Mouse (Mus musculus): ENCODE measurements at regions not wholly inside any gene's neighbourhood (a gene's known extent, or its start where the extent isn't known, plus 50 kb on each side); places are given as distances from the start of the nearest gene placed in this dataset.

- no peaks in the 10 kb centered on the region for H3K27me3 ChIP-seq (ENCODE audit: low read depth, poor library complexity, severe bottlenecking)
- H3K36me3 ChIP-seq = no peaks in the 10 kb centered on the region
- DNase-seq (ENCODE audit: low spot score) = no peak
- H3K27ac ChIP-seq (replicated peaks) = no peak overlapping the region
- WGBS = 82% methylated on average over 9 of the region's 9 CpGs
- H3K4me1 ChIP-seq = peaks cover 9% of the 10 kb centered on the region
- H3K4me3 ChIP-seq = no peak overlapping the region
- no peaks in the 10 kb centered on the region for H3K9me3 ChIP-seq (replicated peaks)
These were observed 112.9 kb upstream of the Tmem189 start for GRCm38 (mm10) chr2:167802494-167802893.

GRCm38 (mm10) chr2:167801389-167801788 lies 111.8 kb upstream of the Tmem189 start:
- peaks cover 9% of the 10 kb centered on the region for H3K4me1 ChIP-seq
- H3K36me3 ChIP-seq = no peaks in the 10 kb centered on the region
- WGBS = 86% methylated on average over 10 of the region's 10 CpGs
- H3K9me3 ChIP-seq (replicated peaks) = no peaks in the 10 kb centered on the region
- no peak for DNase-seq (ENCODE audit: low spot score)
- no peak overlapping the region for H3K4me3 ChIP-seq
- H3K27me3 ChIP-seq (ENCODE audit: low read depth, poor library complexity, severe bottlenecking) = no peaks in the 10 kb centered on the region
- peak overlapping the region; percentile 59; the same call in 1 of the 2 replicates for H3K27ac ChIP-seq (replicated peaks)

GRCm38 (mm10) chr2:167800648-167801245 lies 111.1 kb upstream of the Tmem189 start:
- 74% methylated on average over 11 of the region's 11 CpGs for WGBS
- no peak for DNase-seq (ENCODE audit: low spot score)
- peak overlapping the region; percentile 59 for H3K27ac ChIP-seq (replicated peaks)
- no peak overlapping the region for H3K4me3 ChIP-seq
- no peaks in the 10 kb centered on the region for H3K27me3 ChIP-seq (ENCODE audit: low read depth, poor library complexity, severe bottlenecking)
- H3K36me3 ChIP-seq = no peaks in the 10 kb centered on the region
- no peaks in the 10 kb centered on the region for H3K9me3 ChIP-seq (replicated peaks)
- peaks cover 9% of the 10 kb centered on the region for H3K4me1 ChIP-seq

DNA sequence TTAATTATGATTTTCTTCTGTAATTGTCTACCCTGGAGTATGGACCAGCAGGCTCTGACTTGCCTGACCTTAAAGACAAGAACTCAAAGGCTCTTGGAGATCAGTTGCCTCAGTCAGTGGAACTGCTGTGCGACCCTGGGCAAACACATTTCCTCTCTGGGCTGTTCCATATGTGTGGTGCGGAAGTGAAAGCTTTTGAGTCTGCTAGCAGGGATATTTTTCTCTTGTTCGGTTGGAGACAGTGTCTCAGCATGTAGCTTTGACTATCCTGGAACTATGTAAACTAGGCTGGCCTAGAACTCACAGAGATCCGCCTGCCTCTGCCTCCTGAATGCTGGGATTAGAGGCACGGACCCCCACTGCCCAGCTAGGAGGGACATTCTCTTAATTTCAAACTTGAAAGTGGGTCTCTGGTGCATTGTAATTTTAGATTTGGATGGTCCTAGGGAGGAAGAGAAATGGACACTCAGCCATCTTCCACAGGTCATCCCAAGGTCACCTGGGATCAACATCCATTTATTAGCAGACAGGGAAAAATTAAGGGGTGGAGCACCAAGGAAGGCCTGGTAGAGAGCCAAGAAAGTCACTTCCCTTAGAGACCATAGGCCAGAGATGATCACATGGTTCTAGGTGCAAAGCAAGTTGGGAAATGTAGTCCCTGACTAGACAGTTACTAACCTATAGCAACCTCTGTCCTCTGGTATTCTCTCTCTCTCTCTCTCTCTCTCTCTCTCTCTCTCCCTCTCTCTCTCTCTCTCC lies 110.2 kb upstream of the Tmem189 start:
- 91% methylated on average over 5 of the region's 5 CpGs for WGBS
- H3K9me3 ChIP-seq (replicated peaks) = no peaks in the 10 kb centered on the region
- no peaks in the 10 kb centered on the region for H3K36me3 ChIP-seq
- H3K27me3 ChIP-seq (ENCODE audit: low read depth, poor library complexity, severe bottlenecking) = no peaks in the 10 kb centered on the region
- no peak overlapping the region for H3K4me3 ChIP-seq
- no peak for DNase-seq (ENCODE audit: low spot score)
- peaks cover 9% of the 10 kb centered on the region for H3K4me1 ChIP-seq
- H3K27ac ChIP-seq (replicated peaks) = peak overlapping the region; percentile 59; the same call in 1 of the 2 replicates

- H3K27ac ChIP-seq (replicated peaks) = no peak overlapping the region
- H3K9me3 ChIP-seq (replicated peaks) = no peaks in the 10 kb centered on the region
- H3K36me3 ChIP-seq = no peaks in the 10 kb centered on the region
- no peaks in the 10 kb centered on the region for H3K27me3 ChIP-seq (ENCODE audit: low read depth, poor library complexity, severe bottlenecking)
- 92% methylated on average over 9 of the region's 9 CpGs for WGBS
- peaks cover 9% of the 10 kb centered on the region for H3K4me1 ChIP-seq
- H3K4me3 ChIP-seq = no peak overlapping the region
- no peak for DNase-seq (ENCODE audit: low spot score)
These were observed 109.4 kb upstream of the Tmem189 start for GRCm38 (mm10) chr2:167798969-167799513.

DNA sequence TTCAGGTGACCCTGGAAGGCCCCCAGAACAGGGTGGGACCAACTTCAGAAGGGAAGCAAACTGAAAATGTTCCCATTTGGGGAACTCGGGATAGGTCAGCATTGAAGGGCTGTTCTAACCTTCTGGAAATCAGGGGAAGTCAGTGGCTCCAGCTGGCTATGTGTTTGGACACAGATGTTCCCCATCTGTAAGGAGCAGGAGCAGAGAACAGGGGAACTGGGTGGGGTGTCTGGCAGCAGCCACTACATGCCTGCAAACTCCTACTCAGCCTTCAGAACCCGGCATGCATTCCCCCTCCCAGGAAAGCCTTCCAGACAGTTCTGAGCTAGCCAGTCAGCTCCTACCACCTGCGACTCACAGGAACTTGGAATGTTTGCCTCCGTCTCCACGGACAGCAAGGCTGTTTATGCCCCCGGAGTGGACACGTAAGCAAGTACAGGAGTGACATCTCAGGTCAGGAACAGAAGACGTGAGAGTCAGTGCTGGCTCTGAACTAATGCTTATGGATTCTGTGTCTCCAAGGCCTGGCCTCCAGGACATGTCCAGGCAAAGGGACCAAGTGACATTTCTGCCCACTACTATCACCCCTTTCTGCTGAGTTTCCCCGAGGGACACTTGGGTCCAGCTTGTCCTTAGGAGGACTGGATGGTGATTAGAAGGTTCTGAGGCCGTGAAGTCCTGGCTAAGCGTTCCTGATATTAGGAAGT lies 108.6 kb upstream of the Tmem189 start:
- Histone ChIP-seq H3K4me3 (no peak overlapping the region), H3K27me3 (ENCODE audit: low read depth, poor library complexity, severe bottlenecking) (no peaks in the 10 kb centered on the region), H3K4me1 (peaks cover 9% of the 10 kb centered on the region), H3K9me3 (replicated peaks) (no peaks in the 10 kb centered on the region), H3K27ac (replicated peaks) (no peak overlapping the region), H3K36me3 (no peaks in the 10 kb centered on the region)
- WGBS = 87% methylated on average over 11 of the region's 11 CpGs
- DNase-seq (ENCODE audit: low spot score) = no peak

GRCm38 (mm10) chr2:167795491-167795890 lies 105.9 kb upstream of the Tmem189 start:
- no peak overlapping the region for H3K27ac ChIP-seq (replicated peaks)
- no peak for DNase-seq (ENCODE audit: low spot score)

GRCm38 (mm10) chr2:167793916-167794315 lies 104.3 kb upstream of the Tmem189 start:
- no peak overlapping the region for H3K4me3 ChIP-seq
- peaks cover 4% of the 10 kb centered on the region; the same call in 1 of the 2 replicates for H3K4me1 ChIP-seq
- H3K27me3 ChIP-seq (ENCODE audit: low read depth, poor library complexity, severe bottlenecking) = no peaks in the 10 kb centered on the region
- no peak overlapping the region for H3K27ac ChIP-seq (replicated peaks)
- no peaks in the 10 kb centered on the region for H3K9me3 ChIP-seq (replicated peaks)
- 86% methylated on average over 2 of the region's 2 CpGs for WGBS
- DNase-seq (ENCODE audit: low spot score) = no peak
- H3K36me3 ChIP-seq = no peaks in the 10 kb centered on the region

More at GRCm38 (mm10) chr2:167795491-167795890, 105.9 kb upstream of the Tmem189 start:
- Histone ChIP-seq H3K4me3 (no peak overlapping the region), H3K36me3 (no peaks in the 10 kb centered on the region), H3K4me1 (peaks cover 6% of the 10 kb centered on the region), H3K9me3 (replicated peaks) (no peaks in the 10 kb centered on the region), H3K27me3 (ENCODE audit: low read depth, poor library complexity, severe bottlenecking) (no peaks in the 10 kb centered on the region)
- WGBS = 81% methylated on average over 7 of the region's 7 CpGs

DNA sequence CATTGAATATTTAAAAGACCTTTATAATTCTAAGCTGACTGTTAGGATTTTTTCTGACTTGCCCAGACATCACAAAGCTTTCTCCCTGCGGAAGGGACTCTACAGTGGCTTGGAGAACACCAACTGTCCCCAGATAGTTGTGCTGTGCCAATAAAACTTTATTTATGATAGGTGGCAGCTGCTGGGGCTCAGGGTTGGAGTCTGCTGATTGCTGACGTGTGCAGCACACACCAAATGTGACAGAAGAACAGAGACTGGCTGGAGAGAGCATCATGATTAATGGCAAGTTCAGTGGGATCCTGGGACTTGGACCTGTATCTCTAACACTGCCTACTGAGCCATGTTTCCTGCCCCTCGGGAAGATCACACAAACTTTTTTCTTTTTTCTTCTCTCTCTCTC lies 103.1 kb upstream of the Tmem189 start:
- Histone ChIP-seq H3K36me3 (no peaks in the 10 kb centered on the region), H3K27me3 (ENCODE audit: low read depth, poor library complexity, severe bottlenecking) (no peaks in the 10 kb centered on the region), H3K4me3 (no peak overlapping the region), H3K4me1 (peaks cover 4% of the 10 kb centered on the region; the same call in 1 of the 2 replicates), H3K9me3 (replicated peaks) (no peaks in the 10 kb centered on the region), H3K27ac (replicated peaks) (no peak overlapping the region)
- no peak for DNase-seq (ENCODE audit: low spot score)
- 72% methylated on average over 3 of the region's 3 CpGs for WGBS

GRCm38 (mm10) chr2:167792330-167792729 lies 102.7 kb upstream of the Tmem189 start:
- Histone ChIP-seq H3K36me3 (no peaks in the 10 kb centered on the region), H3K27ac (replicated peaks) (no peak overlapping the region), H3K9me3 (replicated peaks) (no peaks in the 10 kb centered on the region), H3K4me1 (peaks cover 4% of the 10 kb centered on the region; the same call in 1 of the 2 replicates), H3K4me3 (no peak overlapping the region), H3K27me3 (ENCODE audit: low read depth, poor library complexity, severe bottlenecking) (no peaks in the 10 kb centered on the region)
- DNase-seq (ENCODE audit: low spot score) = no peak
- WGBS = 64% methylated on average over 3 of the region's 3 CpGs

- Histone ChIP-seq H3K36me3 (no peaks in the 10 kb centered on the region), H3K27ac (replicated peaks) (peak overlapping the region; percentile 55; the same call in 1 of the 2 replicates), H3K27me3 (ENCODE audit: low read depth, poor library complexity, severe bottlenecking) (no peaks in the 10 kb centered on the region), H3K4me1 (peaks cover 4% of the 10 kb centered on the region; the same call in 1 of the 2 replicates), H3K9me3 (replicated peaks) (no peaks in the 10 kb centered on the region), H3K4me3 (no peak overlapping the region)
- DNase-seq (ENCODE audit: low spot score) = no peak
- WGBS = 92% methylated on average over 11 of the region's 11 CpGs
These were observed 99.9 kb upstream of the Tmem189 start for GRCm38 (mm10) chr2:167789471-167789923.

- Histone ChIP-seq H3K27ac (replicated peaks) (no peak overlapping the region), H3K36me3 (no peaks in the 10 kb centered on the region)
- 91% methylated on average over 3 of the region's 5 CpGs for WGBS
These were observed 97.3 kb upstream of the Tmem189 start for GRCm38 (mm10) chr2:167786951-167787350.

More at GRCm38 (mm10) chr2:167786951-167787350, 97.3 kb upstream of the Tmem189 start:
- Histone ChIP-seq H3K9me3 (replicated peaks) (no peaks in the 10 kb centered on the region), H3K4me1 (peaks cover 17% of the 10 kb centered on the region), H3K4me3 (no peak overlapping the region), H3K27me3 (ENCODE audit: low read depth, poor library complexity, severe bottlenecking) (peaks cover 5% of the 10 kb centered on the region)
- DNase-seq (ENCODE audit: low spot score) = no peak

Measured in midbrain, embryonic 10.5 days (tissue).